Mouse (Mus musculus) liver, postnatal 0 days (tissue): ENCODE measurements at regions not wholly inside any gene's neighbourhood (a gene's known extent, or its start where the extent isn't known, plus 50 kb on each side); places are given as distances from the start of the nearest gene placed in this dataset.
A peak's percentile ranks its signal among the peaks of the same experiment; 100 is the strongest.

Source experiments
- CTCF ChIP-seq: sonication (generic); IDR thresholded peaks from 2 replicates; pipeline ENCODE4 v1.5.1; 2016; ENCODE audit warnings: antibody characterized with exemption, low read depth
- EP300 ChIP-seq: IDR thresholded peaks from 2 replicates; pipeline ENCODE4 v1.6.1; 2016; ENCODE audit warnings: antibody characterized with exemption, low read depth, mild to moderate bottlenecking

DNA sequence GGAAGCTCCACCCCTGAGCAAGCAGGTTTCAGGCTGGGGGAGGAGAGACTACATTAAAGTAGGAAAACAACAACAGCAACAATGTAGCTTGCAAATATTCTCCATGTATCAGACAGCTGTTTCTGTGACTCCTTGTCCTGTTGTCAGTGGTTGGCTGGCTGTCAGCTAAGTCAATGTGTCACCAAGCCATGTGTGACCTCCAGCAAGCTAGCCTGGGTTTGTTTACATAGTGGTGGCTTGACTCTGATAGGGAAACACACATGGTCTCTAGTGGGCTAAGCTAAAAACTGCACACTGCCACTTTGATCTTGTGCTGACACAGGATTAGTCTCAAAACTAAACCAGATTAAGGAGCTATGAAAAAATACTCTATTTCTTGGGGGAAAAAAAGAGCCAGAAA is 155.1 kb downstream of the Ccdc71l start:
- 0 out of 2 replicates have a peak, but pooled peaks have one; percentile 3 for TF ChIP-seq CTCF
- no peak for TF ChIP-seq EP300
